Mouse (Mus musculus) hindbrain, embryonic 13.5 days (tissue): ENCODE data around the gene Atp5h. TPM values are rescaled to one million over a fixed set of nuclear protein-coding genes. Genes with fewer than 3 reads are reported as not detected.

ENCODE experiments used
- ATAC-seq: fragments of 200-750 bp; cut with Nextera tagmentation; 2 replicates; pipeline ENCODE4 v1.8.0; 2017; ENCODE audit warnings: moderate TSS enrichment; ENCODE audit not compliant: low FRiP score
- H3K27ac ChIP-seq: fragments of 300-500 bp; sonication (generic); 2 replicates; pipeline ENCODE4 v1.5.1; 2015; ENCODE audit warnings: inconsistent platforms, mild to moderate bottlenecking, moderate library complexity
- H3K27me3 ChIP-seq: fragments of 300-500 bp; sonication (generic); 2 replicates; pipeline ENCODE4 v1.6.1; 2015; ENCODE audit warnings: mild to moderate bottlenecking, inconsistent platforms
- H3K36me3 ChIP-seq: fragments of 300-500 bp; sonication (generic); 2 replicates; pipeline ENCODE4 v1.6.1; 2015; ENCODE audit warnings: mild to moderate bottlenecking, inconsistent platforms
- H3K4me1 ChIP-seq: fragments of 300-500 bp; sonication (generic); replicated peaks from 2 replicates; pipeline ENCODE4 v1.6.1; 2015; ENCODE audit warnings: inconsistent platforms
- H3K4me2 ChIP-seq: fragments of 300-500 bp; sonication (generic); 2 replicates; pipeline ENCODE4 v1.6.1; 2015; ENCODE audit warnings: inconsistent platforms, mild to moderate bottlenecking, moderate library complexity
- H3K4me3 ChIP-seq: fragments of 300-500 bp; sonication (generic); 2 replicates; pipeline ENCODE4 v1.5.1; 2015; ENCODE audit warnings: mild to moderate bottlenecking, inconsistent platforms
- H3K9ac ChIP-seq: fragments of 300-500 bp; sonication (generic); 2 replicates; pipeline ENCODE4 v1.6.1; 2015; ENCODE audit warnings: mild to moderate bottlenecking, inconsistent platforms
- H3K9me3 ChIP-seq: fragments of 300-500 bp; sonication (generic); 2 replicates; pipeline ENCODE4 v1.6.1; 2016; ENCODE audit warnings: inconsistent platforms
- WGBS: fragments of 180-500 bp; shearing (Covaris S2); methylation state at CpG from one replicate; pipeline ENCODE4 v1.1.7; 2015; 5-methylcytosine and 5-hydroxymethylcytosine counted together
- polyA plus RNA-seq: library from polyadenylated mRNA; unstranded; fragments of >200 nt; fragmentation: Nextera tagmentation; extraction: Ambion mirVana; gene quantifications from 2 replicates; pipeline ENCODE4 v1.2.1, GENCODE M21; 2015

The Atp5h gene
- polyA plus RNA-seq, 1 experiment from 2014 or later: 956 TPM

DNA sequence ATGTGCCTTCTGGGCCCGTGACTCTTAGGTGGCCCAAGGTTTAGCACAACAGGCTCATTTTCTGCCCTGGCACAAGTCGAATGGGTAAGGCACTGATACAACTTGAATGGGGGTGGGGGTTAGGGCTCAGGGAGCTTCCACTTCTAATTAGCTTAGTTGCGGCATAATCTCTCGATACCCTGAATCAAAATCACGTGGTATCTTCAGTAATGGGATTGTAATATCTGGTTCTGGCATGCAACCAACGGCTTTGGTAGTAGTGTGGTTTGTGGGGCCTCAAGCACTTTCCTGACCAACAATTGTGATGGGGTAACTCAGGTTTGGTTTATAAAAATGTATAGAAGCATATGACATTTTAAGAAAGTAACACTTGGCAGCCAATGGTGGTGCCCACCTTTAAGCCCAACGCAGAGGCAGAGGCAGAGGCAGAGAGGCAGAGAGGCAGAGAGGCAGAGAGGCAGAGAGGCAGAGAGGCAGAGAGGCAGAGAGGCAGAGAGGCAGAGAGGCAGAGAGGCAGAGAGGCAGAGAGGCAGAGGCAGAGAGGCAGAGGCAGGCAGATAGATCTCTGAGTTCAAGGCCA is 32.6 kb upstream of the Atp5h start:
- H3K4me1 ChIP-seq: peaks cover 4% of the 10 kb centered on the region; the same call in 1 of the 2 replicates
- 0 out of 2 replicates have a peak, but pooled peaks cover 6% of the 10 kb centered on the region for H3K27me3 ChIP-seq
- WGBS: 90% methylated on average over 7 of the region's 7 CpGs
- no peak overlapping the region for H3K4me3 ChIP-seq
- no peak for ATAC-seq
- H3K9me3 ChIP-seq: no peaks in the 10 kb centered on the region
- no peak overlapping the region for H3K27ac ChIP-seq
- H3K4me2 ChIP-seq: no peak overlapping the region
- no peak overlapping the region for H3K9ac ChIP-seq
- H3K36me3 ChIP-seq: no peaks in the 10 kb centered on the region

DNA sequence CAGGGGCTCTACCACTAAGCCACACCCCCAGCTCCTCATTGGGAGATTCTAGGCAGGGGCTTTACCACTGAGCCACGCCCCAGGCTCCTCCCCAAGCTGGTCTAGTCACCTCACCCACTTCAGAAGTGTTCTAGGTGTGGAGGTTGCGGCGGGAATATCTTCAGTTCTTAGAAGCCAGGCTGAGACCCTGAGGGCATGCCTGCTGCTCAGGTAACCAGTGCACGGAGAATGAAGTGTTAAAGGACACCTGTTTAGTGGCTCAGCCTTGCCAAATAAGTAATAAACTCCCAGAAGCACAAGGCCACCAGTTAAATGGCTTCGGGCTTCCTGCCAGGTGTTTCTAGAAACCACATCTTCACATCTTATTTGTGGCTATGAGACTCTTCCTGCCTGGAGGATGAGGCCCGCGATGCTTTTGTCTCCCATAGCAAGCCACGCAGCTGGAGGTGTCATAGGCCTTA is 32.0 kb upstream of the Atp5h start:
- 88% methylated on average over 8 of the region's 8 CpGs for WGBS

GRCm38 (mm10) chr11:115450176-115450575 is 30.4 kb upstream of the Atp5h start:
- WGBS: 93% methylated on average over 7 of the region's 7 CpGs
- H3K4me2 ChIP-seq: no peak overlapping the region
- H3K27me3 ChIP-seq: 0 out of 2 replicates have a peak, but pooled peaks cover 6% of the 10 kb centered on the region
- H3K9ac ChIP-seq: no peak overlapping the region
- H3K27ac ChIP-seq: no peak overlapping the region
- no peak for ATAC-seq
- H3K36me3 ChIP-seq: no peaks in the 10 kb centered on the region
- no peaks in the 10 kb centered on the region for H3K4me1 ChIP-seq
- no peaks in the 10 kb centered on the region for H3K9me3 ChIP-seq
- no peak overlapping the region for H3K4me3 ChIP-seq

More for the DNA sequence above, 32.0 kb upstream of the Atp5h start:
- Histone ChIP-seq H3K9ac (no peak overlapping the region), H3K4me2 (no peak overlapping the region), H3K36me3 (no peaks in the 10 kb centered on the region), H3K27ac (no peak overlapping the region), H3K27me3 (0 out of 2 replicates have a peak, but pooled peaks cover 6% of the 10 kb centered on the region), H3K9me3 (no peaks in the 10 kb centered on the region), H3K4me3 (no peak overlapping the region), H3K4me1 (no peaks in the 10 kb centered on the region)
- no peak for ATAC-seq

DNA sequence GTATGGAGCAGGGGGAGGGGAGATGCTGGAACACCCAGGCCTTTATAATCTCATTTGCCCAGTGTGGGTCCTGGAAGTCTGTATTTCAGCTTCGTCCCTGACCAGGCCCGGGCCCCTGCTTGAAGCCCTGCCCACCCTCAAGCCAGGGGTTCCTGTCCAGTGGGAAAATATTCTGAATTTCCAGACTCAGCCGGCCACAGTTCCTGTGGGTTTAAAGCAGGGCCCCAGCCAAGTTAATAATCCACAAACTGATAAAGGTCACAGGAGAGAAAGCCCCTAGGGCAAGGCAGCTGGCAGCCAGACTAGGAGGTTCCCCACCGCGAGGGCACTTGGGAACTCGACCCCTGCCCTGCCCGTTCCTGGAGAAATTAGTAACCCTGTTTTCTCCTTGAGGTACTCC is 29.2 kb upstream of the Atp5h start:
- ATAC-seq: no peak
- H3K9me3 ChIP-seq: no peaks in the 10 kb centered on the region
- H3K36me3 ChIP-seq: no peaks in the 10 kb centered on the region
- H3K4me1 ChIP-seq: no peaks in the 10 kb centered on the region
- H3K27ac ChIP-seq: no peak overlapping the region
- H3K4me2 ChIP-seq: no peak overlapping the region
- WGBS: 55% methylated on average over 7 of the region's 7 CpGs
- H3K4me3 ChIP-seq: no peak overlapping the region
- 0 out of 2 replicates have a peak, but pooled peaks cover 6% of the 10 kb centered on the region for H3K27me3 ChIP-seq
- no peak overlapping the region for H3K9ac ChIP-seq

- H3K4me3 ChIP-seq: no peak overlapping the region
- no peak overlapping the region for H3K9ac ChIP-seq
- 0 out of 2 replicates have a peak, but pooled peaks cover 3% of the 10 kb centered on the region for H3K27me3 ChIP-seq
- H3K4me1 ChIP-seq: no peaks in the 10 kb centered on the region
- H3K36me3 ChIP-seq: no peaks in the 10 kb centered on the region
- no peaks in the 10 kb centered on the region for H3K9me3 ChIP-seq
- no peak for ATAC-seq
- H3K27ac ChIP-seq: no peak overlapping the region
- WGBS: 89% methylated on average over 16 of the region's 16 CpGs
- H3K4me2 ChIP-seq: no peak overlapping the region
Measured at GRCm38 (mm10) chr11:115448075-115448474, 28.3 kb upstream of the Atp5h start.

GRCm38 (mm10) chr11:115447321-115447885 is 27.6 kb upstream of the Atp5h start:
- ATAC-seq: no peak
- Histone ChIP-seq H3K36me3 (no peaks in the 10 kb centered on the region), H3K4me3 (no peak overlapping the region), H3K9ac (no peak overlapping the region), H3K27me3 (0 out of 2 replicates have a peak, but pooled peaks cover 3% of the 10 kb centered on the region), H3K9me3 (no peaks in the 10 kb centered on the region), H3K4me1 (no peaks in the 10 kb centered on the region), H3K27ac (no peak overlapping the region), H3K4me2 (no peak overlapping the region)
- WGBS: 90% methylated on average over 11 of the region's 11 CpGs

DNA sequence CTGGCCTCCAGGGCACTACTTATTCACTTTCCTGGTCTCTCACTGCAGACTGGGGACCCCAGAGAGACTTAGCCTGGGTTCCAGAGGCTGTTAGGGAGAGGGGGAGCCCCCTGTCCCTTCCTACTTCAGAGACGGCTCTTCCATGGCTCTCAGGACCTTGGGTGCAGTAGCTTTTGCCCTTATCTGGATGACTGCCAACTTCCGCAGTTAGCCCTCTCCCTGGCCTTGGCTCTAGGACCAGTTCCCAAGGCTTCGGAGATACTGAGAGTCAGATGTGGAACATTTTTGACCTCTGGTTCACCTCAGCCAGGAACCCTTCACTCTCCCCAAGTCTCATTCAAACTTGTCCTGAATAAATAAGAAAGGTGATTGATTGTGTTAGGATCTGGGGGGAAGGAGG is 27.1 kb upstream of the Atp5h start:
- Histone ChIP-seq H3K9ac (no peak overlapping the region), H3K36me3 (no peaks in the 10 kb centered on the region), H3K4me2 (no peak overlapping the region), H3K4me3 (no peak overlapping the region), H3K4me1 (no peaks in the 10 kb centered on the region), H3K9me3 (no peaks in the 10 kb centered on the region), H3K27me3 (0 out of 2 replicates have a peak, but pooled peaks cover 3% of the 10 kb centered on the region), H3K27ac (no peak overlapping the region)
- no peak for ATAC-seq
- 81% methylated on average over 3 of the region's 3 CpGs for WGBS

GRCm38 (mm10) chr11:115441417-115441816 is 21.7 kb upstream of the Atp5h start:
- no peak overlapping the region for H3K9ac ChIP-seq
- 55% methylated on average over 15 of the region's 15 CpGs for WGBS
- ATAC-seq: no peak
- no peaks in the 10 kb centered on the region for H3K36me3 ChIP-seq
- no peak overlapping the region for H3K27ac ChIP-seq
- peaks cover 4% of the 10 kb centered on the region; the same call in 1 of the 2 replicates for H3K4me1 ChIP-seq
- H3K9me3 ChIP-seq: no peaks in the 10 kb centered on the region
- H3K27me3 ChIP-seq: no peaks in the 10 kb centered on the region
- H3K4me3 ChIP-seq: no peak overlapping the region
- no peak overlapping the region for H3K4me2 ChIP-seq

DNA sequence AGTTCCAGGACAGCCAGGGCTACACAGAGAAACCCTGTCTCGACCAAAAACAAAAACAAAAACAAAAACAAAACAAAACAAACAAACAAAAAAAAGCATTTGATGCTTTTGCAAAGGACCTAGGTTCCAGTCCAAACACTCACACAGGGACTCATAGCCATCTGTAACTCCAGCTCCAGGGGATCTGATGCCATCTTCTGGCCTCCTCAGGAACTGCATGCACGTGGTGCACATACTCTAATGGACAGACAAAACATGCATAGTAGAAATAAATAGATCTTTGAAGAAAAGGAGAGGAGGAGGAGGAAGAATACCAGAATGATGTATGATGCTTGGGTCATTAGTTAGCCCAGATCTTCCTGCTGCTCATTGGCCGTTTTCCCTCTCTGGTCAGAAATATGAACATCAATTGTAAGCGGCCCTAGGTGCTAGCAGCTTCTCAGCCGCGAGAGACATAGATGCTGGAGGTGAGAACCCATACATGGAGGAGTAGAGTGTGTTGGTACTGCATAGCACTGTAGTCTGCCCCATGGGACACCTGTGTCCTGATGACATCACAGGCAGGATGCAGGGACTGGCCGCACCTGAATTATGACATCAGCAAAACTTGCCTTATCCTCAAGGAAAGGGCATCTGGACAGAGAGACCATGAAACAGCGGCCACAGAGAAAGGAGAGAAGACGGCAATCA is 20.3 kb upstream of the Atp5h start, which contains the start of gene Trim80:
Gene Trim80 (plus strand): TSS at position 640 of the 690 bp plus-strand sequence.
- no peaks in the 10 kb centered on the region for H3K36me3 ChIP-seq
- no peak for ATAC-seq
- peaks cover 5% of the 10 kb centered on the region for H3K27me3 ChIP-seq
- no peak within 1 kb of the TSS for H3K9ac ChIP-seq
- peaks cover 17% of the 10 kb centered on the region for H3K4me1 ChIP-seq
- WGBS: 94% methylated on average over 9 of the region's 9 CpGs
- H3K4me2 ChIP-seq: no peak within 1 kb of the TSS
- no peaks in the 10 kb centered on the region for H3K9me3 ChIP-seq
- no peak within 1 kb of the TSS for H3K4me3 ChIP-seq
- no peak within 1 kb of the TSS for H3K27ac ChIP-seq

DNA sequence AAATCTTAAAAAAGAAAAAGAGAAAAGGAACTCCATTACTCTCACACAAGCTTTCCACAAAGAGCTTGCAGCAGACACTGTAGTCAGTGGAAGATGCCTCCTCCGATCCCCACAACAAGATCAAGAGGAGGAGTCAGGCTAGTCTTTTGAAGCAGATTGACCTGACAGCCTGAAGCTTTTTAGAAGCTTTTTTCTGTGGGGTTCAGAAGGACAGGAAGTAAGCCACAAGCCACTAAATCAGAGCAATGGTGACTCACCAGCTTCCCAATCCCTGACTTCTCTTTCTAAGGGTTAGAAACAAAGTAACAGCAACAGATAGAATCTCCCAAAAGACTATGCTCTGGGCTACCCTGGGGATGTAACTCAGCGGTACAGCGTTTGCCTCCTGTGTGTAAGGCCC is 19.6 kb upstream of the Atp5h start:
- H3K4me1 ChIP-seq: peaks cover 17% of the 10 kb centered on the region
- no peak overlapping the region for H3K27ac ChIP-seq
- no peaks in the 10 kb centered on the region for H3K9me3 ChIP-seq
- peaks cover 9% of the 10 kb centered on the region for H3K27me3 ChIP-seq
- no peaks in the 10 kb centered on the region for H3K36me3 ChIP-seq
- H3K4me2 ChIP-seq: no peak overlapping the region
- no peak for ATAC-seq
- H3K4me3 ChIP-seq: no peak overlapping the region
- no peak overlapping the region for H3K9ac ChIP-seq
- 85% methylated on average over 3 of the region's 3 CpGs for WGBS

GRCm38 (mm10) chr11:115437571-115438122 is 17.9 kb upstream of the Atp5h start:
- H3K4me2 ChIP-seq: no peak overlapping the region
- H3K4me1 ChIP-seq: peaks cover 17% of the 10 kb centered on the region
- H3K4me3 ChIP-seq: no peak overlapping the region
- H3K36me3 ChIP-seq: peaks cover 5% of the 10 kb centered on the region
- no peak for ATAC-seq
- WGBS: 82% methylated on average over 5 of the region's 5 CpGs
- no peak overlapping the region for H3K27ac ChIP-seq
- no peaks in the 10 kb centered on the region for H3K9me3 ChIP-seq
- H3K27me3 ChIP-seq: peaks cover 9% of the 10 kb centered on the region
- H3K9ac ChIP-seq: no peak overlapping the region

- Histone ChIP-seq H3K27me3 (peaks cover 9% of the 10 kb centered on the region), H3K9me3 (no peaks in the 10 kb centered on the region), H3K4me3 (peak overlapping the region; percentile 27), H3K36me3 (peaks cover 24% of the 10 kb centered on the region), H3K27ac (no peak overlapping the region), H3K9ac (peak overlapping the region; percentile 67), H3K4me2 (peak overlapping the region; percentile 54), H3K4me1 (peaks cover 14% of the 10 kb centered on the region)
- WGBS: 5% methylated on average over 31 of the region's 31 CpGs
- ATAC-seq: peak; percentile 54; the same call in 1 of the 2 replicates
Measured at GRCm38 (mm10) chr11:115435596-115436337, 16.0 kb upstream of the Atp5h start.
